Mouse (Mus musculus): ENCODE measurements at regions not wholly inside any gene's neighbourhood (a gene's known extent, or its start where the extent isn't known, plus 50 kb on each side); places are given as distances from the start of the nearest gene placed in this dataset.

DNA sequence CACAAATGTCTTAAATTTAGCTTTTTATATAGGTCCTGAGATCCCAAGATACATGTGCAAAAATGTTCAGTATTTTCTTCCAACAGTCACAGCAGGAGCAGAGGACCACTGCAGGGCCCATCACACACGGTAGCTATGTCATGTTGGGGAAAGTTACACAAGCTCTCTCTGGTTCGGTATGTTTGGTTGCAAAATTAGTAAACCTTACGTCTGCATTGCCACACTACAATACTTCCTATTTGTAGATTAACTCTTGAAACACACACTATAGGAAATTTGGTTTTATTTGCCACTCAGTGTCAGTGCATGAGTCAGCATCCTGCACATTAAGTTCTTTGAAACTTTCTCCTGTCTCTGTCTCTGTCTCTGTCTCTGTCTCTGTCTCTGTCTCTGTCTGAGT, 82.0 kb downstream of the Cth start:
- DNase-seq (ENCODE audit: low spot score): no peak

DNA sequence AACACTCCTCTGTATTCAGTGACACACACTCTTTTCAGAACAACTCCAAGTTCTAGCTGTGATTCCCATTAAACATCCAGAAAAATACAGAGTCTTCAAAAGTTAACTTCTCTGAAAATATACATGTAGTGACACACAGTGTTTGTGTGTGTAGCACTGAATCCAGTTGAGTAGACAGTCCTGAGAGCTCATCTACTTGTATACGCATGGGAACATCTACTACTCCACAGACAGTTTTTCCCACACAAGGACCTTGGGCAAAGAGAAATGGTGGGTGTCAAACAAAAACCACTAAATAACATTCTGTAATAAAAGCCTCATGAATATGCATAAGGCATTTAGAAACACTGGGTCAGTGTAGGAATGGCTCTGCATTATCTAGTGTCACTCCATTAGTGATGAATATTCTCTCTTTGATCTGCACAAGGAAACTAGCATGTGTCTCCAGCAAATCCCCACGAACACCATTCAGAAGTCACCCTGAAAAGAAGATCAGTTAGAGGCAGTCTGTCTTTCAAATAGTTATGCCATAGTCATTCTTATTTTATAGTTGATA, 83.6 kb downstream of the Cth start:
- DNase-seq (ENCODE audit: low spot score): no peak

DNA sequence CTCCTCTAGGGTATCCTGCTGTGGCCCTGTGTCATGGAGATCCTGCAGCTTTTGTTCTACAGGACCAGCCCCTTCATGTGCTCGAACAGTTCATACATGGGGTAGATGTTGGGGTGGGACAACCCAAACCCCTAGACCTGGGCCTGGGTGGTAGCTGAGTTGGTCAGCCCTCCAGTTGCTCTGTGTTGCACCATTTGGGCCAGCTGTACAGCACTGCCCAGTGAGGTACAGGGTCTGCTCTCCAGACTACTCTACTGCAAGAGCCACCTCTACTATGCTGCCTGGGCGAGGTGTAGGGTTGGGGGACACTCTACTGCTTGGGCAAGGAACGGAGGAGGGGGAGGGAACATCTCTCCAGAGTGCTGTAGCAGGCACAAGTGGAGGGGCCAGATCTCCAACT, 120.6 kb downstream of the Cth start:
- no peak for DNase-seq (ENCODE audit: low spot score)

DNA sequence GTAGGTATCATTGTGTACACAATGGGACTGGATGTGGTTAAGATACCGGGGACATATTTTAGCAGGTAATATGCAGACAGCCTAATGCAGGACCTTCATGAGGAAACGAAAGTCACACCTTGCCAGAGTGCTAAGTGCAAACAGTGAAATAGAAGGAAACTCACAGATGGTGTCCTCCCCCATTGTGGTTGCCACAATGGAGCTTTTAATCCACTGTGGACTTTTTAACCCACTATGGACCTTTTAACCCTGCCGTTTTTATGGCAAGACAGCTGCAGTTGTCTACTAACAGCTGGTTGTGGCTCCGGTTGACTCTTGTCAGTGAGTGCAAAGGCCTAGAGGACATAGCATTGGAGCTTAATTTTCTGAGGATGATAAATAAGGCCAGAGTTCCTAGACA, 121.5 kb downstream of the Cth start:
- DNase-seq (ENCODE audit: low spot score): no peak

DNA sequence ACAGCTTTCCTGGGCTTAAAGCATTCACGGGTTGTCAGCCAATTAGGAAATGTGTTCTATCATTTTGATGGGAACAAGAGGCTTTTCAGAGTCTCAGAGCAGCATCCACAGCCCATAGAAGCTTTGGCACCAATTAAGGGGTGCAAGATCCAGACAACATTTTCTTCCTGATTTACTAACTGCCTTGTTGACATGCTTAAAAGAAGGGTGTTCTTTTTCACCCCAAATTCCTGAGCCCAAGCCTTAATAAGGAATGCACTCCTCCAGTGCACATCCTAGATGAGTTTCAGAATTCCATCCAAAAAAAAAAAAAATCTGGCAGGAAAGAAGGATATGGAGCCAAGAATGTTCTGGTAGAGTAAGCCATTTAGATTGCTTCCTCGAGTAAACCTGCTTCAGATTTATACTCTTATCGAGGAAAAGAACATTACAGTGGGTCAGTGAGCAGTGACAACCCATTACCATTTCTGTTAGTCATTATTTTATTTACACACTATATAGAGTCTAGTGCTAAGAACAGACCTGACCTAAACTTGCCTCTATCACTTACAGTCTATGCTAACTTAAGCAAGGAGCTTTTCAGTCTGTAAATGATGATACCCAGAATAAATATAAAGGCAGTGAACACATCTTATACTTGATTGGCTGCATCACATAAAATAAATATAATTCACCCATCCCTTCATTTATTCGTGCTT, 137.2 kb downstream of the Cth start:
- DNase-seq (ENCODE audit: low spot score): no peak

DNA sequence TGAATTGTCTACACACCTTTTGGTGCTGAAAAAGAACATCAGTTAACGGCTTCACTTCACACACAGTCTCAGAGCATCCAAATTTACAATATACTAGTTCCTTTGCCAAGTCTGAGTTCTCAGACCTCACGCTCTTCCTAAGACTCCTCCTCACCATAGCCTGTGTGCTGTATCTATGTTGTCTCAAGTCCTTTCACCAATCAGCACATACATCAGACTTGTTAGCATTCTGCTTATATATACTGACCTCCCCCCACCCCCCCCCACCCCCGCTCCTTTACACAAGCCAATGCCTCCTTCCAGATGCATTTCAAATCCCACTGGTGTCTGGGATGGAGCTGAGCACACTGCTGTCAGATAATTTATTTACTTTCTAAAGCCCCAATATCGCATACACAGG, 143.8 kb downstream of the Cth start:
- DNase-seq (ENCODE audit: low spot score): no peak

DNA sequence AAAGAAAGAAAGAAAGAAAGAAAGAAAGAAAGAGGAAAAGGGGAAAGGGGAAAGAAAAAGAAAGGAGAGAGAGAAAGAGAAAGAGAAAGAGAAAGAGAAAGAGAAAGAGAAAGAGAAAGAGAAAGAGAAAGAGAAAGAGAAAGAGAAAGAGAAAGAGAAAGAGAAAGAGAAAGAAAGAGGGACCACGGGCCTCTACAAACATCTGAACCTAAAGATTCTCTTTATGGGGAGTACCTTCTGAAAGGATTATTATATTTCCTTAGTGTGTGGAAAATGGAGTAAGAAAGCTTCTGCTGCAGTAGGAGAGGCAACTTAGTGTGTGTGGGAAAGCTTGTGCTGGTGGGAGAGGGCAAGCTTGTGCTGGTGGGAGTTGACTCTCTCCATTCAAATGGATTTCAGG, 147.1 kb downstream of the Cth start:
- no peak for DNase-seq (ENCODE audit: low spot score)

DNA sequence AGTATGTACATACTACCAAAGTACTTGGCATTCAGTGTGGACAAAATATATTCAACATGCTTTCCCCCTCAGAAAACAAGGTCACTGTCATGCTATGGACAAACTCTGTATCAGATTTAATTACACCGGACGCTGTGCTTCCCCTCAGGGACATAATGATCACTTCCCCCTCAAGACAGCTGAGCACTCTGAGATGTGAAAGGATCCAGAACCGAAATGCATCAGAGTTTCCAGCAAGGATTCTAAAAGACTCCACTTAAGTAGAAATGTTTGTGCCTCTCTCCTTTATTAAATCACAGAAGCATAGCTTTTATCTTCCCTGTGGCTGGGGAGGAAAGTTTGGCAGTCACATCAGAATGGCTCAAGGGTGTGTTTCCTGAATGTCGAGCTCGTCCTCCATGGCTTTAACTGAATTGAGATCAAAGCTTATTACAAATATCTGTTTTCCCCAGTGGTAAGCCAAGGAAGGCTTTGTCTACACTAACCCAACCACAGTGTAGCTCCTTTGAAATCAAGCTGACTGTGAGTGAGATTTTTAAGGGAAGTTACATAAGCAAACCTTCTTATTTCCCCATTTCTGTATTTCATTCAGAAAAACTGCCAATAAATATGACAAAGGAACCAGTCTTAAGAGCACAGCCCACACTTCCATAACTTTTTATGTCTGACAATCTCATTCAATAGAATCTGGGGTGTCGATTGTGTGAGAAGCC, 161.2 kb downstream of the Cth start:
- DNase-seq (ENCODE audit: low spot score): no peak

DNA sequence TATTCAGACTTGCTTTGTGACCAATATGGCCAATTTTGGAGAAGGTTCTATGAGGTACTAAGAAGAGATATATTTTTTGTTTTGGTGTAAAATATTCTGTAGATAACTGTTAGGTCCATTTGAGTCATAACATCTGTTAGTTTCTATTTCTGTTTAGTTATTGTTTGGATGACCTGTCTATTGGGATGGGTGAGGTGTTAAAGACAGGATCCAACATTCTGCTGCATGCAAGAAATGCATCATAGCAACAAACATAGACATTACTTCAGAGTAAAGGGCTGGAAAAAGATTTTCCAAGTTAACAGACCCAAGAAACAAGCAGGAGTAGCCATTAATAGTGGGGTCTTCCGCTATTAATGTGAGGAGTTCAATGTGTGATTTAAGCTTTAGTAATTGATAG, 165.0 kb downstream of the Cth start:
- no peak for DNase-seq (ENCODE audit: low spot score)

DNA sequence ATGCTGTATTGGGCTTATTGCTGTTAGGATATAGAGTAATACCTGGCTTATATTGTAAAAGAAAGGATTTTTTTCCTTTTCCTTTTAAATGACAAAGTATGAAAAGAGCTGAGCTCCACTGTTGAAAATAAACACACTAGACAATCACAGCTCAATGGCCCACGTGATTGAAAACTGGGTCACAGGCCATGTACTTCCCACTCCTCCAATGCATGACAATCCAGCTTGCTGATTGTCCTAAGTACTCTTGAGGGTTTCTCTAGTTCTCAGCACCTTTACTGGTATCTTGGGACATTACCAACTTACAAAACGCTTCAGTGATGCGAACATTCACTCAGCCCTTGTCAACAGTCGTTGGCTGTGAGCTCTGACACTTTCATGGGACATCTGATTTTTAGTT, 170.1 kb downstream of the Cth start:
- DNase-seq (ENCODE audit: low spot score): no peak

DNA sequence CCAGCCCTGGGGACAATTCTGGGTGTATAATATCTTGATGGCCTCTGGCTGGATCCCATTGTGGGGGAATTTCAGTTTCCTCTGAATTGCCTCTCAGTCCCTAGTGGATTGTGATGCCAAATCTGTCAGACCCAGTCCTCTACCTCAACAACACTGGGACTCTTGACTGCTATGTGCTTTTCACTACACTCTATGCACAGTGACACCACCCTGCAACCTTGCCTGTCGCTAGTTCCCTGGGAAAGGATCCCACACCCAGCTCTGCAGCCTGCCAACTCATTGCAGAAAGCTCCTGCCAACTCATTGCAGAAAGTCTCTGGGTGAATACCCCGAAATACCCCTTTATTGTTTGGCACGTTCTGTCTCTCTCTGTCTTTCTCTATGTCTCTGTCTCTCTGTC, 174.6 kb downstream of the Cth start:
- DNase-seq (ENCODE audit: low spot score): no peak

DNA sequence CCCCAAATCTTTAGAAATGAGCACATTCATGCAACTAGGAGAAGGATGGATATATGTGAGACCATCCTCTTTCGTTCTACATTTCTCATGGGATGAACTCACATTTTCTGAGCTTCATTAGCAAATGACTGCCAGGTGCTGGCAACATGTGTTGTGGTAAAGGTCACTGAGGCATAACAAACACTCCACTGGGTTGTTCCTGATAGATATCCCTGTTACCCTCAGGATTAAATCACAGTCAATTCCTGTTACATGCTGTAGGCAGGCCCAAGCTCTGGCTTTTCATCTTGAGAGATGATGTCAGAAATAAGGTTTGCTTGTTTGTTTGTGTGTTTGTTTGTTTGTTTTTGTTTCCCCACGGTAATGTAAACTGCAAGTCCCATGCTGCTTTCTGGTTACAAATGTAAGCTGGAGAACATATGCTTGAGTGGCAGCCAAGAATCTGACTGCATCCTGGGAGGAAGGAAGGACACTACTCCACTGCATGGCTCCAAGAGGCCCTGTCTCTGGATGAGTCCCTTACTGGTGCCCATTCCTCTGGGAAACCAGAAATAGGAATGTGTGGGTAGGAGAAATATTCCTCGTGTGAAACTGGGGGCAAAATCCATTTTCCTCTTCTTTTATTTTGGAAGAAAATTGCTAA, 176.4 kb downstream of the Cth start:
- no peak for DNase-seq (ENCODE audit: low spot score)

DNA sequence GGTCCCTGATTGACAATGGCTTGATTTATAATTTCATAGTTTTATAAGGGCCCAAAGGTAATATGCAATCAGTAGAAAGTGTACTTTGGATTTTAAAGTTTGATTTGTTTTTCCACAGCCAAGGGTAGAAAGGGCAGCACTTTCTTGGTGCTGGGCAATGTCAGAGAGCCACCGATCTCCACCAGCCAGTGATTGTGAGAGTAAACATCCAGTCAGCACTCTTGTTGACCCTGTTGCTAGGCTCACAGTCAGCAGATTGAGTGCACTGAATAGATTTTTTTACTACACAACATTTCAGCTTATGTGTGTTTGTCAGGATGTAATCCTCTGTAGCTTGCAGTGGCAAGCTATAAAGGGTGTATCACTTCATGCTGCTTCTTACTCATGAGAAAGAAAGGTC, 176.3 kb downstream of the Ptger3 start:
- no peak for DNase-seq (ENCODE audit: low spot score)

DNA sequence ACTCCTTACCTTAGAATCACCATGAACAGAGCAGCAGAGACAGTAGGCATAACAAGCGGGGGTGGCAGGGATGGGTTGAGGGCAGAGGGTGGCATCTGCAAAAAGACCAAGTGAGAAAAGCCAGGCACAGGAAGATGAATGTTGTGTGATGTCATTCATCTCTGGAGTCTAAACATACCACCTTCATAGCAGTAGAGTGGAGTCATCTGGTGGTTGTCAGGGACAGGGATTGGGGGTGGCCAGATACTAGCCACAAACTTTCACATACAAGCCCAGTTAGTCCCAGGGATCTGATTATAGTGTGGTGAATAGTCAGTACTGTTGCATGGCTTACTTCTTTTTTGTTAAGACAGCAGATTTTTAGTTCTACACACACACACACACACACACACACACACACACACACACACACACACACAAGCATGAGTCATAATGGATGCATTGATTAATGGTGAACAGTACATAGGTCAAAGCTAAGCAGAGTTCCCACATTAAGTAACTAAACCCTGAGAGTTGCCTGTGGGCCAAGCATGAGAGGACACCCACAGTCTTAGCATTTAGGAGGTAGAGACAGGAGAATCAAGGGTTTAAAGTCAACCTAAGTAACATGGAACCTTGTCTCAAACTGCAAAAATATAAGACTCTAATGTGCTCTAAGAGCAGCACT, 173.1 kb downstream of the Ptger3 start:
- DNase-seq (ENCODE audit: low spot score): no peak

DNA sequence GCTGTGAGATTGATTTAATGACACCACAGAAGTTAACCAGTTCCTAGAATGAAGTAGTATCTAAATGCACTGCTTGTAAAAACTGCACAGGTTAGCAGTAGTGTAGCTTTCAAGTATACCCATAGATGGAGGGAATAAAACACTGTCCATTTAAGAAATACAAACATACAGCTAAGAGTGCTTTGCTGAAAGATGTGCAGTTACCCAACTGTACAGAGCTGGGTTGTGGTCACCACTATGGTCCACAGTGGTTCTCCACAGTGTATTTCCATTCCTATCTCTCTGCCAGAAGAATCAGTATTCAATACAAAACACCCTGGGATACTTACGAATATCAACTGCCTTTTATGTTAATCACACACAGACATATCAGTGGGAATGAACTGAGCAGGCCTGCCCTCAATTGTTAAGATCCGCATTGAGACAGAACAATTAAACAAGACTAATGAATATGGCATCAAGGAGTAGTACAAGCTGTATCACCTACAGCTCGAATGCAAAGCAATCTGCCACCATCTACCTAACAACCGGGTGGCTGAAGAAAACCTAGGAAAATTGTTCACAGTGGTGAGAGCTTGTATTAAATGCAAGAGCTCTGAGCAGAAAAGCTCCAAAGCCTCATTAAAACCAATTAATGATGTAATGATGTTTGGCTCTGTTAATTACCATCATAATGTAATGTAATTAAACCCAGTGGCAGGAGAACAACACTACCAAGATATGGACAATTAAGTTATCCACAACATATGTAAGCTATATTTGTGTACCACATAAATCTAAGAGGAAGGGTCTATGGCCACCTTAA, 165.6 kb downstream of the Ptger3 start:
- DNase-seq (ENCODE audit: low spot score): no peak

DNA sequence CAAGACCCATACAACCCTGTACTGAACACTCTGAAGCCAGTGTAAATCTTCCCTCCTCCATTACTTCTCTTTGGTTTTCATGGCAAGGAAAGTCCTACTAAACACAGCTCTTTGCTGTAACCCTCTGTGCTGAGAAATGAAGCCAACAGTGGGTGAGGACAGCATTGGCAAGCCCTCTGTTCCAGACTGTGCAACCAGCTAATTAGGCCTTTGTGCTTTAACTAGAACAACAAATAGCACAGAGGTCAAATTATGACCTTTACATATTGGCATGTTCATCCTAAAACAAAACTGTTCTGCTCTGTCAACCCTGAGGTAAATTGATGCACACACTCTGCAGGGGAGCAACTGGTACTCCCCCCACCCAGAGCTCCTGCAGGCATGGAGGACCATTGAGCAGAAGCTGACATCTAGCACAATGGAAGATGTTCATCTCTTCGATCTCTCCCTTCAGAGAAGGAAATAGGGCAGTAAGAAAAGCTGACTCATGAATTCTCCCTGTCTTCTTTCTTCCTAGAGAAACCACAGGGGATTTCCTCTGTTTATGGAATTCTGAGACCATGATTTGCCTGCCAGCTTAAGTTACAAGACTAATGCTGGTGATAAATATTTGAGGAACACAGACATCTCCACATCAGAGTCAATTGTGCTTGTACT, 163.1 kb downstream of the Ptger3 start:
- DNase-seq (ENCODE audit: low spot score): no peak

DNA sequence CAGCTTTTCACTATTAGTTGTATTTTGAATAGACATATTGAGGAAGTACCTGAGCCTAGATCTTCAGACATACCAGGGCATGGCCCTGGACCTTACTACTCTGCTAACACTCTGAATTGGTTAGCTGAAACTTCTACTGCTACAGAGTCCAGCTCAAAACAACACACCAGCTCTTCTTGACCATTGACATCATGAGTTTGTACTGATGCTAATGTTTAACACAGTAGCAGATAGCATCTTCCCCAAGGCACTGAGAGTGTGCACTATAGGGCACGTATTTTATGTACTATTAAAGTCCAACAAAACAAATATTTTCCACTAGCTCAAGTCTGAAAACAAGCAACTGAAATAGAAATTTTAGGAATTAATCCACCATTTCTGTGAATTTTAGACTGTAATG, 157.8 kb downstream of the Ptger3 start:
- DNase-seq (ENCODE audit: low spot score): no peak

DNA sequence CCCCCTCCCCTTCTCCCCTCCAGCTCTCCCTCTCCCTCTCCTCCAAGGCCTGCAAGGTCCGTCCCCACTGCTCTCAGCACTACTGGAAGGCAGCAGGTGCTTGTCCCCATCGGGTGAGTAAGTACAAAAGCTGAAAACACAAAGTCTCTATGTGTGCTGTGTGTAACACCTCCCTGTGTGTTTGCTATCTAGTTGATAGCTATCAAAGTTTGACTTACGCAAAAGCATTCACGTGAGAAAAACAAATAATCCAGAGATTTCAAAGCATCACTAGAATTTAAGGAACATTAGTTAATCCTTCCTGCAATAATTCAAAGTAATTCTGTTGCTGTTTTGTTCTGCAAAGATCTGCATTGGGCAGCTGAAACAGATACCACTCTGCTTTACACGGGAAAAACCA, 156.5 kb downstream of the Ptger3 start:
- no peak for DNase-seq (ENCODE audit: low spot score)

DNA sequence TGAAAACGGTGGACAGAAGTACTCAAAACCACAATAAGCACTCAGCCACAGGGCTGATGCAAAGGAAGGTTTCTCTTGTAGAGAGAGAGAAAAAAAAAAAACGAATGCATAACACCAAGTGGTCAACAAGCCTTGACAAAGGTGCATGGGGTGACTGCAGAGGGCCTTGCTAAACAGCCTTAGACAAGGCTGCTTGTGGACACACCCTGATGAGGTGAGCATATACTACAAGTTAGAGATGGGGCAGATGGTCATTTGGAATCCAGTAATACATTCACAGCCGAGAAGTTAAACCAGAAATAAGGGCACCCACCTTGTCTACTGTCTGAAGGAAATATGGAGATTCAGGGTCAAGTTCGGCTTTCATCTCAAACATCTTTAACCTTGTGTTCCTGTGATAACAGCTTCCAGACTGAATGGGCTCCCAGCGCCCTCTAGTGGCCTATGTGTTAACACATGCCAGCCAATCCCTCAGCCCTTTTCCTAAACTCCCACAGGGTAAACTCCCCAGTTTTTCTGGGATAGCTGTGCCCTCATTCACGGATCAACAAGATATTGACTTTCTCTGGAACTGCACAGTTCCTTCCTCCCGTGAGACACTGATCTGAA, 150.7 kb downstream of the Ptger3 start:
- peak; percentile 32 for DNase-seq (ENCODE audit: low spot score)

DNA sequence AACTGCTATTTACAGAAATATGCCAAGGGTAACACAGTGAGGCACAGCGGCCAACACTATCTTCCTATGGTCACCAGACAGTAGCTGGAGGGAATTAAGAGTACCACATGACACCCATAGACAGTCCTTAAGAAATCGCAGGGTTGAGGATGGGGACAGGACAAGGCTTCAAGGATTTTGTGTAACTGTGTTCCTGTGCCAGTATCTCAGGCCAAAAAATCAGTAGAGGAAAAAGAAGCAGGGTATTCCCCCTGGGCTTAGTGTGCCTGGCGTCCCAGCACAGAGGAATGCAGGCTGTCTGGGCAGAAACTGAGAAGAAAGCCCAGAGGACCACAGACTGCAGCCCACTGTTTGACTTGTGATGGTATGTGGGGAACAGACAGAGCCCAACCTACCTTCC, 147.3 kb downstream of the Ptger3 start:
- no peak for DNase-seq (ENCODE audit: low spot score)
